Mouse (Mus musculus) left cerebral cortex, adult 8-10 months (tissue): ENCODE data around the gene Tmigd1. TPM values are rescaled to one million over a fixed set of nuclear protein-coding genes. Genes with fewer than 3 reads are reported as not detected.
A peak's percentile ranks its signal among the peaks of the same experiment; 100 is the strongest.

ENCODE experiments used
- DNase-seq, 2 experiments: peaks; one replicate each; pipeline ENCODE4 v3.0.0; 2022; ENCODE audit warnings: low spot score in 2 of 2
- total RNA-seq, 4 experiments: library from RNA; stranded (reverse); gene quantifications; 2 replicates each; pipeline ENCODE4 v1.2.4; 2022

Gene Tmigd1
- not detected for total RNA-seq

DNA sequence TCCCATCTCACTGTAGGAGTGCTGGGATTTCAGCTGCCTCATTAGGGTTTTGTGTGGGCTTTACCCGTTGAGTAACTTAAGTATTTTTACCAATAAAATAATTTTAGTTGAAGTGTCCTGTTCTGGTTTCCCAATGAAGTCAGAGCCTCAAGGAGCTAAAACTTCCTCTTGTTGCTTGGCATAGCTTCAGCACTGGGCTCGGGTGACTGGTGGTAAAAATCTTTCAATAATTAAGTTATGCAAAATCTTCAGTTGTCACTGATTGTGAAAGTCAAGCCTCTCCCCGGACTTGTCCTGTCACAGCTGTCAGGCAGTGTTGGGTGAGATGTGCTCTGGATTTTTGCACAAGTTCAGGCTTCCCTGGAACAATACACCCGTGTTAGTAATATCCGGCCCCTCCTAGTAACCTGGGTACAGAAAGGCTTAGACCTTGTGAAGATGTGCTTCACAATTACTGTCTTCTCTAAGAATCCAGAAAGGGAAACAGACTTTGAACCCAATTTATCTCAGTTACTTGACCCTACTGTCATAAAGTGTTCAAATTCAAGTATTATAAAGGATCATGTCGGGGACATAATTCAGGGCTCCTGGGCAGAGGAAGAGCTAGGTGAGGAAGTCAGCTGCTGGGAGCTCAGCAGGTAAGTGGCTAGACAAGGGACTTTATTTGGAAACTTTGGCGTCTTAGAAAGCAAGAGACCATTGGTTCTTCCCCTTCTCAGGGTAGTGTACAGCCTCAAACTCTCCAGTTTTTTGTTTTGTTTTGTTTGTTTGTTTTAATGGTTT is at the start of gene Tmigd1:
Gene Tmigd1 (plus strand): TSS at position 581 of the 783 bp plus-strand sequence.
- no peak for DNase-seq

DNA sequence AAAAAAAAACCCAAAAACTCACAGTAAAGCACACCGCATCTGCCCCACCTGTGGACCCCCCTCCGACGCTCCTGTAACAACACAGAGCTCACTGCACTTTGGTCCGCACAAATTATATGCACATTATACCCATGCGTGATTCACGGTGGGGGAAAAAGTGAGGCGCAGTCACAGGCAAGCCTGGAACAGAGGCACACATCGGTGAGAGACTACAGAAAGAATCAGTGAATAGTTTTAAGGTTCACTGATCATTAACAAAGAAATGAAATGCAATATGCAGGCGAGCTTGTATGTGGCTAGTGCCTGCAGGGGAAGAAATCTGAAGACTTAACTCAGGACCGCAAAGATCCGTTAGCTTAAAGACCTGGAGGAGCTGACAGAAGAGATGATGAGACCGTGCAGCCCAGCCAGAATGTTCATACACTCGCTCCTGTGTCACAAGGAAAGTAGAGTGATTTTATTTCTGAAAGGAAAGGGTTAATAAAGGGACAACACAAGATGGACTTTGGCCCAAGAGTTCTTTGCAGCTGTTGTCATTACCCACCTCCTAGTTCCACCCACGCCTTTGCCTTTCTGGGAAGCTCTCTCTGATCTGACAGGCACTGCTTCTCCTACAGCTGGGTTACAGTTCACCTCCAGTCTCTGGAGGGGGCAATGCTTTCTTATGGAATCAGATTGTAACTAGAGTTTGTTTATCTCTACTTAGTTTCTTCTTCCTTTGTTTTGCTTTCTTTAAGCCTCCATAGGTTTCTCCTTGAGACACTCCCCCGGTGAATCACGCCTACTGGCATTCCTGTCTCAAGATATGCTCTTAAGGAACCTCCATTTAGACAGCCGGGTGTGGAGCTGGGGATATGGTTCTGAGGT is 47.3 kb upstream of the Tmigd1 start:
- DNase-seq = no peak

DNA sequence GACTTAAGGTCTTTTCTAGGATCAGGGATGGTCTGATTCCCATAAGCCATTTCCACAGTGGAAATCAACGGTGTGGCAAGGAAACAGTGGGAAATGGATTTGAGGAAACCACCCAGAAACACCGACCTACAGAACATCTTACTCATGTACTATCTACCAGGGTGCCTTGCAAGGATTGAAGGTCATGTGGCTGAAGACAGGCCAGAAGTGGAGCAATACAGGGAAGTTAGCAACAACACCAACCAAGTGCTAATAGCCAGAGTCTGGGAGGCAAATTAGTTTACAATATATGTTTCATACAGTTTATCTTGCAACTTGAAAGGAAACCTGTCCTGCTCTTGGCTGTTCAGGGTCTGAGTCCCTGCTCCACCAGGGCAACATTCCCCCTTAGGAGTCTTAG is 45.4 kb upstream of the Tmigd1 start:
- DNase-seq = no peak

DNA sequence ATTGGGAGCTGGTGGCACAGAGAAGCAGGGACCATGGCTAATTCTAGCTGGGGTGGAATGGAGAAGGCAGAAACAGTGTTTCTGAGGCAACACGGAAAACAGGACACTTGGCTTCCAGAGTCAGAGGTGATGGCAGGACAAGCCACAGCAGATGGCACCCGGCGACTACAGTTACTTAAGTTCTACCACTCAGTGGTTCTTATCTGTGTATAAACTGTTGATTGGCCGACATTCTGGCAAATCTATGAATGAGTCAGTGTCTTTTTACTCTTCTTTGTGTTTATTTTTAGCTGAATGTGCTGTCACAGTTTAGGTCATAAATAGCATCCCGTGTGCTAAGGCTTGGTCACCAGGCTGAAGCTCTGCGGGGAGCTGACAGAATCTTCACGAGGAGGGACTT is 44.8 kb upstream of the Tmigd1 start:
- DNase-seq = peak in 1 of 2 experiments; percentile 20

DNA sequence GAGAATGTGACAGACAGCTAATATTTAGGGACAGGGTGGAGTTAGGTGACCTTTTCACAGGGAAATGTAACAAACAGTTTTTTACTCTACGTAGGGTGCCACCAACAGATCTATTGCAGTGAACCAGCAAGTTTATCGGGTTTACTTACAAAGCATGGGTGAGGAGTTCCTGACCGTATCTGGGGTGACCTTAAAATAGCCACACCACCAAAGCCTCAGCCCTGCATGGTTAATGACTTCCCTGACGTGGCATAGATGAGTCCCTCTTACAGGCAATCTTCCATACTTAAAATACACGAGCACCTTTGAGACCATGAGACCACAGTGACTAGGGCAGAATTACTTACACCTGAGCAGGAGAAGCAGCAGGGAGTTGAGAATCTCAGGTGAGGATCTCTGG is 43.2 kb upstream of the Tmigd1 start:
- no peak for DNase-seq

DNA sequence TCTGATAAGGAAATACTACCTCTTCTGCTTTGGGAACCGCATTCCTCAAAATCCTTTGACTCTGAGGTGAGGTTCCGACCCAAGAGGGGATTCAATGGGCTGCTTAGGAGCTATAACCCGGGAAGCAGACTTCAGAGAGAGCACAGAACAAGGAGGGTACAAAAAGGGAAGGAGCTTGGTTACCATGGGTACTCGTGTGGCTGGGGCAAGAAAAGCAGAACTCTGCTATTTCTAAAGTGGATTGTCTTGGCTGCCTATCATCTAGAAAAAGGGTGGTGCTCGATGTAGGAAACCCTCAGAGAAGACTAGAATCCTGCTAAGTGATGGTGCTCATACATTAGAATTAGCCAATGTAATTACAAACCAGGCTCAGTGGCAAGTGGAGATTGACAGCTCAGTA is 42.7 kb upstream of the Tmigd1 start:
- no peak for DNase-seq

DNA sequence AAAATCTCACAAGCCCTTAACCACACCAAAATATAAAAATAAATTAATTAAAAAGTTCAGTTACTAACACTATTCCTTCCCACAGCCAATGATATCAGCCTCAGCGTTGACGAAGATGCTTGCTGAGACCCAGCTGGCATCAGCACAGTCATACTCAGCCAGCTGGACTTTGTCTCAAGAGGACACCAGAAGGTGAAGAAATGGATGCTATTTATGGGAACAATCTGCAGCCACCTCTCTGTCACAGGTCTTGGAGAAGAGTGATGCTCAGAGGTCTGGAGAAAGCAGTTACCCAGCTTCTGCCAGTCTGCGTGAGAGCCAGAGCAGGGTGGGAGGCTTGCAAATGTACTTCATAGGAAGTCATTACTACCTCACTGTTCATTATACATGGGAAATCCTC is 40.8 kb upstream of the Tmigd1 start:
- DNase-seq = no peak

DNA sequence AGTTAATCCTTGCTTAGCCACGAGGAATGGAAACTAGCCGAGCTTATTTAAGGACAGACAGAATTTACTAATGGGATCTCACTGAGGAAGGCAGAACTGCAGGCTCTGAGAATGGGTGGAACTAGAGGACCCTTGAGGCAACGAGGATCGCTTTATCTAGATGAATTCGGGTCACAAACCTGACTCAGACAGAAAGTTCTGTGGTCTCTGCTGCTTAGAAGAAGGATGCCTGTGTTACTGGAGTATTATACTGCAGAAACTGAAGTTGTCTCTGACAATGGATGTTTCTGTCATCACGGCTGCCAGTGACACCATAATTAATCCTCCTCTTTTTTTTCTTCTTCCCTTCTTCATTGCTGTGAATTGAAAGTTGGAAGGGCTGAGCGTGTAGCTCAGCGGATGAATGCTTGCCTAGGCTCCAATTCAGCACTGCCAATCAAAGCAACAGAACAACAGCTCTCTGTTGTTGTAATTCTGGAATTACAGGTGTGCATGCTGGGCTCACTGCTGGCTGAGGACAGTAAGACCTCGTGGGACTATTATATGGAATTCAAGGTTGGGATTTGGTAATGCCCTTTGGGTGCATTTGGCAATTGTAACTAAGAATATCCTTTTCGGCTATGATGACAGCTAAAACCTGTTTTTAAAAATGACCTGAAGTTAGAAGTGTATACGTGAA is 29.3 kb upstream of the Tmigd1 start:
- DNase-seq = no peak

DNA sequence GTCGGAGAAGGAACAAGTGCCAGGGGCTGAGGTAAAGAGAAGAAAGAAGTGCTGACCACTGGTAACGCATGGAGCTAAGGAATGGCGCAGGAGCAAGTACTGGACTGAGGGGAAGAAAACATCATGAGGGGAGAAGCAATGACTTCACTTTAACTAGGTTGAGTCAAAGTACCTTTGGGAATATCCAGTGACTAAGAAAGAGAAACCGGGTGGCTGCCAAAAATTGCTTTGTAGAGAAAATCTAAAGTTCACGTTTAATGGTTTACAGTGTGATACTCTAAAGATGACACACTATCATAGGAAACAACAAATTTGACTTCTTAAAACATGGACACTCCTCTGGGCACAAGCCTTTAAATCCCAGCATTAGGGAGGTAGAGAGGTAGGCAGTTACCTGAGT is 28.1 kb upstream of the Tmigd1 start:
- no peak for DNase-seq

DNA sequence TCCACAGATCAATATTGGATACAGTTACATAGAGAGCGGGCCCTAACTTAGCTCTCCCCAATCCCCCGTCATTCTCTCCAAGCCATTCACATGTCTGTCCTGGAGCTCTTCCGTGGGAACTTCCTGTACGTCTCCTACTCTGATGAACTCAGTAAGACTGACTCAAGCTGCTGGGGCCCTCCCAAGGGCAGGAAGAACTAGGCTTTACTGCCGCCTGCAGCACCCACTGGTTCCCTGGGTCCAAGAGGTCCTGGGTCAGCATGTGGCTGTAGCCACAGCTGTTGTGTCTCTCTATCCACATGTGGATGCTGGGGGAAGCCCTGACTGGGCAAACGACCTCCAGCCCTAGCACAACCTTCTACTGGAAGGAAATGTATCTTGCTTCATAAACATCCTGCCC is 27.2 kb upstream of the Tmigd1 start:
- no peak for DNase-seq

DNA sequence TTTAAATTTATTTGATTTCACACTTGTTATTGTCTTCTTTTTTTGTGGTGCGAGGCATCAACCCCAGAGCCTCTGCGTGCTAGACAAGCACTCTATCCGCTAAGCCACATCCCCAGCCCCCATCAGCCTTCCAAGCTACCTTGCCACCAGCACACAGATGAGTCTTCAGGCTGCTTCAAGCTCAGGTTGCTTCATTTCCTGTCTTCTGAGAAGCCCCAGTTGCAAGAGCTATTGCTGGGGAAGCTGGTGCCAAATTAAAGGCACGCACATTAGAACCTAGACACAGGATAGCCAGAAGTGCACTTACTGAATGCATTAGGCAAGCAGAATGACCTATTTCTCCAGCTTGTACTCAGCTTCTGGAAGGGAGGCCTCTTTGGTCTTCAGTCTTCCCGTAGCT is 22.1 kb upstream of the Tmigd1 start:
- DNase-seq = no peak

DNA sequence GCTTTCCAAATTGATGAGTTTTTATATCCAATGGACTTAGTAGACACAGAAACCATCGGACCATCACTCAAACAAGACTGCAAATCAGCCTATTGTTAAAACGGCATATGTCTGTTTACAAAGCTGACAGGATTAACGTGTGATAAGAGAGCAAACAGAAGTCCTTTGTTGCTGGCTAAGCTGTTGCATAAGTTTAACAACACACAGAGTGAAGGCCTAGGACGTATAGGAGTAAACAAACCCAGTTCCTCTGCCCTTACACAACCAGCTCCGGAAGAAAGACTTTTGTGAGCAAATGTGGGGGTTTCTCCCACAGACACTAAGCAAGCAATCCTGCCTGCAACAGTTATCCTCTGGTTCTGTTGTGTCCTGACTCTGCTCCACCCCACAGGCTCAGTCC is 17.5 kb upstream of the Tmigd1 start:
- no peak for DNase-seq

DNA sequence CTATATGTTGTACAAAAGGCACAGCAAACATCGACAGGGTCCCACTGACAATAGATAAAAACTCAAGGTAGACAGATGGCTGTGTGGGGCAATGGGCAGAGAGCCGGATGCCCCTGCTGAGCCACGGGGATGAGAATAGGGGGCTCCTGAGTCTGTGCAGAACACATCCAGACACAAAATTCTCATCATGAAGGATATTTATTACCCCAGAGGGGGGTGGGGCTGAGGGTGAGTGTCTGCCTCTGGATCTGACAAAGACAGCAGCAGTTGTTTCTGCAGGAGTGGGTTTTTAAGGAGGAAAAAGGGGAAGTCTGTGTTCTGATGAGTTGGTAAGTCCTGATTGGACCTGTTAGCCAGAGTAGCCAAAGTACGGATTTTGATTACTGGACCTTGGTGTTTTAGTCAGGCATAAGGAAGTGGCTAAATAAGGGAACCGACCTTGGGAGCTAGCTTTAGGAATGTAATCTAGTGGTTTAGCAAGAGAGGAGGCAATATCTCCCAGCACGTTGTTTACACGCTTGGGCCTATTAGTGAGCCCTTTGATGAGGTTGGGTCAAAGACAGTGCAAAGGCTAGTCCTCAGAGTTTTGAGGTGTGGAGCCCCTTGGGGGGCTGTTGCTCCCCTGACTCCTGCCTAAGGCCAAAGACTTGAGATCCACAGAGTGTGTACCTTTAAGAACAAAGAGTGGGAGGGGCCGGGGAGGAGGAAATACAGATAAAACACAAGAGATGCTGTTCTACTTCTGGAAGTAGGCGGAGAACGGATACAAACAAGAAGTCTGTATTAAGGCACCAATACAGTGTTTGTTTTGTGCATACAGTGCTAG is 12.4 kb upstream of the Tmigd1 start:
- no peak for DNase-seq

DNA sequence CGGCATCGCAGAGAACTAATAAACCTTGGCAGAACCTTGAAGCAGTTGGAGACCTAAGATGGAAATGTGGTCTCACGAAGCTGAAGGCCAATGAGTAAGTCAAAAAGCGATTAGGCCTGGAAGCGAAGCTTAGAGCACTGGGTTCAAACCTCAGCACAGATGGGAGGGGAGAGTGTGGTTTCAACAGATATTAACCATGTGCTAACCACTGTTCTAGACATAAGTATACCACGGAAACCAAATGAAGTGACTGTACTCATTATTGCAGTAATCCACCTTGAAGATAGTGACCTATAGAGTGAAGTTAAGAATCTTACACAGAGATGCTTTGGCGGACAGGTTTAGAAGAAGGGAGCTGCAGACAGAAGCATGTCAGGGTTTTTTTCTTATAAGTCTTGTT is 10.8 kb upstream of the Tmigd1 start:
- no peak for DNase-seq

DNA sequence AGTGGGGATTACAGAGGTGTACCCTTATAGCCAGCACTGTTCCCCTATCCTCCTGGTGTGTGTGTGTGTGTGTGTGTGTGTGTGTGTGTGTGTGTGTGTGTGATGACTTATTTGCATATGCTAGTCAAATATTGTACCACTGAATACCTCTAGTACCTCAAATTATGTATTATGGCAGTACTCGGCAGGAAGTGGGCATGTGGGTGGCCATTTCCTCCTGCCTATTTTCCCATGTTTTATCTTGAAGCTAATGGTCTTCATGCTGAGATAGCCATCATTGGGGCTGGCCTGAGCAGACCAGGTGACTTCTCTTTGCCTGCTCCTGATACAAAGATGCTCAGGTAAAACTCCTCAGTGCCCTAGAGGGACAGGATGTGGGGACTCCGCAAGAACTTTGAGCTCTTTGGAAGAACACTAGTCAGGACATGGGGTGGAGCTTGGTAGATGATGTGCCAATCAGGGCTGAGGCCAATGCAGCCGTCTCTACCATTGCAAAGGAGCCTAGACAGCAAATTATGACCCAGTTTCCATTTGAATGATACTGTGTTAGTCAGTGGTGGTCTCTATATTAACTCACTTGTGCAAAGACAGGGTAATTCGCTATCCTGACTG is 10.1 kb upstream of the Tmigd1 start:
- no peak for DNase-seq

DNA sequence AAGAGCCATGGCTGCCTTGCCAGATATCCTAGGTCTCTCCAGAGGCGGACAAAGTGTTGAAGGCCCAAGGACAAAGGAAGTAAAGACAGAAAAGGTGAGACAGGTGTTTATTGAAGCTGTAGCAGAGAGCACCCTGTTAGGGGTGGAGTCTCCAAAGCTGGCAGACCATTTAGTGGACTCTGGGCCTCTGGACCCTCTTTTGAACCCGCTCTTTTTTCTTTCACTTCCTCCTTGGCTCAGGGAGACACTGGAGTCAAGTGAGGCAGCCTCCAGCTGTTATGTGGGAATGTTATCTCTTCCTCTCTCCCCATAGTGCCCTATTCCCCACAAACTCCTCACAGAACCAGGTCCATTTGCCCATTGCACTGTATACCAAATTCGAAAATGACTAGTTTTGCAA is 9.0 kb upstream of the Tmigd1 start:
- no peak for DNase-seq

DNA sequence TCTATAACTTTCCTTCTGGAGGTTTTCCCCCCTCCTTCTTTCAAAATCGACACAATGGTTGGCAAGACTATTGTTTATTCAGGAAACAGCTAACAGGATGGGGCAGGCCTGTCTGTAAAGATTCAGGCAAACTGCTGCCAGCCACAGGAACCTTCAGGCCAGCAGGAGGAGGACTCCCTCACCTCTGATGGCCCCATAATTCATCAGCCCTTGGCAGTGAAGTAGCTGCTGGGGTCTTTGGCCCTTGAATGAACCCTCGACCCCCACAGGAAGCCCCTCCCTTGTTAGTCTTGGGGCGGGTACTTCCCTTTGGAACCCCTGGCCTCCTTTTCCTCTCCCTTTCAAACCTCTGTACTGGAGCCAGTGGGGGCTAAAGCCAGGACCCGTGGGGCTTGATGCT is 8.4 kb upstream of the Tmigd1 start:
- DNase-seq = no peak

DNA sequence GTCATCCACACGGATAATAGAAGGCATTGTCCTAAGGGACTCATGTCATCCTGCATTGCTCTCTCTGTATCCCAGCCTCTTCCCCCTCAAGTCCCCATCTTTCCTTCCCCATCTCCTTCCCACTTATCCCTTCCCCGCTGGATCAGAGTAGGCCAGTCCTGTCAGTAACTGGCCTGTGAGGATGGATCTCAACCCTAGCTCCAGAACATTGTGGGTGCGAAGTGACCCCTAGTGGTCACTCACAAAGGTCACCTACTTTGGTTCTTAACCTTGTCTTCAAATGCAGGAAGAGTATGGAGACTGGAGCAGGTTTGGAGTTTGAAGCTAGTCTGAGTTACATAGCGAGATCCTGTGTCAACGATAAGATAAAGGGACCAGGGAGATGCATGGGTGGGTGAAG is 7.7 kb upstream of the Tmigd1 start:
- DNase-seq = no peak

DNA sequence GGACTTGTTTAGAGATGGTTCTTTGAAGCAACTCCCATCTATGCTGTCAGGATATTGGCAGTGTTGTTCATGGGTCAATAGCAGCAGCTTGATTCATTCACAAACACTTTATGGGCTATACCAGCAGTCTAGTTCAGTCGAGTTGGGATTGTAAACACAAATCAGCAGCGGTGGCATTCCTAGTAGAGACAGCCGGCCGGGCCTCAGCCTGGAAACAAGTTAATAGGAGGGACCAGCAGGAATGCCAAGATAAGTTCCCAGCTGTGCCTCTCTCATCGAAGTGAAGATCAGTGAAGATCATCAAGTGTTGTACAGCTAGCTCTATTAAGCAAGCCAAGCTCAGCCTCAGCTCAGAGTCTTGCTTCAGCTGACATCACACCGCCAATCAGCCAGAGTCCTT is 5.6 kb upstream of the Tmigd1 start:
- DNase-seq = no peak

DNA sequence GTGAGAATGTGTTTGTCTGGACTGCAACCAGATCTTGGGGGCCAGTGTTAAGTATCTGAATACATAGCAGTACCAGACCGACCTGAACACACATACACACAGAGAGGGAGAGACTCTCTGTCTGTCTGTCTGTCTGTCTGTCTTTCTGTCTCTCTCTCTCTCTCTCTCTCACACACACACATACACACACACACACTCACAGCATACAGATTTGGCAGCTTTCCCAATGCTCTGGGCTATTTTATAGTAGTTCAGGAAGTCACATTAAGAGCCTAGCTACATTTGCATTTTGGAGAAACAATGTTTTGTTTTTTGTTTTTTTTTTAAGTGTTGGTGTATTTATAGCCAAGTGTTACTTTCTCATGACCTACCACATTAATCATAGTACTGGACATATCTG is 4.8 kb upstream of the Tmigd1 start:
- no peak for DNase-seq

DNA sequence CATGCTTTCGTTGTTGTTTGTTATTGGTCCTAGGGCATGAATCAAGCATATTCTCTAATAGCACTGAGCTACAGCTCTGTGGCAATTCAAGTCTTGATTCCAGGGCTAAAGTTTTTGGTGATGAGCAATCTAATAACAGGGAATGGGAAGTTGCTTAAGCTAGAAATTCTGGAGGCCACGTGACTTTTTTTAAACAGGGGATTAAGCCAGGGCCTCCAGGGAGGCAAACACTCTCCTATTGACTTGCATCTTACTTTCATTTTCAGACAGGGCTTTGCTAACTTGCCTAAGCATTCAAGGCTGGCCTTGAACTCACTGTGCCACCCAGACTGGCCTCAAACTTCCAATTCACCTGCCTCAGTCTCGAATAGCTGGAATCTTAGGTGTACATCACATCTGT is 4.1 kb upstream of the Tmigd1 start:
- DNase-seq = no peak
